Mouse (Mus musculus) urinary bladder, postnatal 25 days (tissue): Measurements from ENCODE around the gene Dock3.

ENCODE experiments used
- DNase-seq: peaks from one replicate; pipeline ENCODE4 v3.0.0; 2022; ENCODE audit warnings: low spot score

The Dock3 gene

GRCm38 (mm10) chr9:106888346-106888745 is 343.4 kb downstream of the Dock3 start:
- no peak for DNase-seq

- peak; percentile 97 for DNase-seq
Measured at GRCm38 (mm10) chr9:106886828-106887702, 344.6 kb downstream of the Dock3 start, which contains the start of gene Rbm15b. Gene Rbm15b, minus strand, starts transcription at chr9:106887428.

GRCm38 (mm10) chr9:106885901-106886731 is 345.6 kb downstream of the Dock3 start:
- peak; percentile 49 for DNase-seq

GRCm38 (mm10) chr9:106884996-106885900 is 346.5 kb downstream of the Dock3 start:
- DNase-seq: no peak

- no peak for DNase-seq
Measured at GRCm38 (mm10) chr9:106884306-106884705, 347.4 kb downstream of the Dock3 start.

- no peak for DNase-seq
Measured at GRCm38 (mm10) chr9:106883085-106883484, 348.6 kb downstream of the Dock3 start.

GRCm38 (mm10) chr9:106882176-106882575 is 349.5 kb downstream of the Dock3 start:
- no peak for DNase-seq

GRCm38 (mm10) chr9:106881071-106881755 is 350.5 kb downstream of the Dock3 start:
- DNase-seq: no peak

- no peak for DNase-seq
Measured at GRCm38 (mm10) chr9:106879471-106879870, 352.2 kb downstream of the Dock3 start.

- DNase-seq: no peak
Measured at GRCm38 (mm10) chr9:106876666-106877065, 355.0 kb downstream of the Dock3 start.

- no peak for DNase-seq
Measured at GRCm38 (mm10) chr9:106874216-106874615, 357.5 kb downstream of the Dock3 start.

- no peak for DNase-seq
Measured at GRCm38 (mm10) chr9:106858036-106858435, 373.7 kb downstream of the Dock3 start.

GRCm38 (mm10) chr9:106856664-106857063 is 375.0 kb downstream of the Dock3 start:
- DNase-seq: no peak
